Mouse (Mus musculus): ENCODE data around the gene G6pdx. TPM values are rescaled to one million over a fixed set of nuclear protein-coding genes. Genes with fewer than 3 reads are reported as not detected.

Gene G6pdx
- polyA plus RNA-seq, 1 experiment from 2014 or later, result 24.3 TPM

DNA sequence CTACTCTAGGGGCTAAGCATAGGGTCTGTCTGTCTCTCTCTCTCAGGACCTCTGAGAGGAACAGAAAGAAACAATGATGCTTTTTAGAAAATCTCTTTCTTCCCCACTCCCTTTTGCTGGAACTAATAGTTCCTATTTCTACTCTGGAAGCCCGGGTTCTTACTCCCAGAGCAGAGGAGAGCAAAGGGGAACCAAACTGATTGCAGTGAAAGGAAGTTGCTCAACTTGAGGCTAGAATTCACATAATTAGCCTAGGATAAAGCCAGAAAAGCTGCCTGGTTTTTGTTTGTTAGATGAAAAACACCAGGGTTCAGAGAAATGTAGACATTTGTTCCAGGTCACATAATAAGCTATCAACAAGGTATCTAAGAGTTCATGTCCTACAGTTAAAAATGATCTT is 2.7 kb downstream of the G6pdx start:
- WGBS (ENCODE audit: insufficient replicate concordance), result 15% methylated on average over 1 of the region's 1 CpGs
- Histone ChIP-seq H3K36me3 (replicated peaks; ENCODE audit: insufficient read depth, low read length) (no peaks in the 10 kb centered on the region; the same call in 1 of the 2 replicates), H3K4me2 (ENCODE audit: low read depth, low read length) (peak overlapping the region; percentile 80), H3K27me3 (ENCODE audit: insufficient read depth, low read length) (no peaks in the 10 kb centered on the region), H3K27ac (ENCODE audit: low read depth) (peak overlapping the region; percentile 86), H3K9ac (replicated peaks) (peak overlapping the region; percentile 55), H3K9me3 (ENCODE audit: low read length) (no peaks in the 10 kb centered on the region), H3K4me1 (ENCODE audit: insufficient read depth) (peaks cover 5% of the 10 kb centered on the region), H3K4me3 (ENCODE audit: low read depth, low read length) (peak overlapping the region; percentile 61)
- no peak for TF ChIP-seq CTCF (IDR thresholded peaks at IDR 0.05; ENCODE audit: low read depth)
- no peak for TF ChIP-seq EP300 (IDR thresholded peaks at IDR 0.05; ENCODE audit: low read depth)
- no peak for DNase-seq
- ATAC-seq, result no peak

DNA sequence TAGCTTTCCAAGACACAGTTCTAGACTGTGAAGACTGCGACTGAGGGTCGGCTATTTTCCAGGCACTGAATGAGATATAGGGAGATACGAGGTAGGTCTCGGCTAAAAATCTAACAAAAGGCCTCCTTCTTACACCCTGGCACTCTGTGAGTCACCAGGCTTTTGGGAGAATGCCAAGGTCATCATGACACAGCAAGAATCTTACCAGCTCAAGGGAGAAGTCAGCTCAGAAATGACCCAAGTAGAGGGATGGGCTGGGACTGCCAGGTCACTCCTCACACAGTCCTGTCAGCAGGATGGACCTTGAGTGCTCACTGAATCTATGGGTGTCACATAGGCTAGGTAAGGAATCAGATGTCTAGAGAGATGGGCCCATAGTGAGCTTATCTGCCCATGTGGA is 3.8 kb downstream of the G6pdx start:
- peak; percentile 77 for DNase-seq
- H3K27ac ChIP-seq (ENCODE audit: low read depth), result peak overlapping the region; percentile 86
- H3K9me3 ChIP-seq (ENCODE audit: low read length), result no peaks in the 10 kb centered on the region
- H3K4me1 ChIP-seq (ENCODE audit: insufficient read depth), result peaks cover 2% of the 10 kb centered on the region
- peak; percentile 55 for ATAC-seq
- peak overlapping the region; percentile 80 for H3K4me2 ChIP-seq (ENCODE audit: low read depth, low read length)
- H3K9ac ChIP-seq (replicated peaks), result peak overlapping the region; percentile 55
- 47% methylated on average over 4 of the region's 4 CpGs for WGBS (ENCODE audit: insufficient replicate concordance)
- H3K36me3 ChIP-seq (replicated peaks; ENCODE audit: insufficient read depth, low read length), result no peaks in the 10 kb centered on the region; the same call in 1 of the 2 replicates
- H3K27me3 ChIP-seq (ENCODE audit: insufficient read depth, low read length), result no peaks in the 10 kb centered on the region
- peak overlapping the region; percentile 61 for H3K4me3 ChIP-seq (ENCODE audit: low read depth, low read length)
- no peak for TF ChIP-seq EP300 (IDR thresholded peaks at IDR 0.05; ENCODE audit: low read depth)

DNA sequence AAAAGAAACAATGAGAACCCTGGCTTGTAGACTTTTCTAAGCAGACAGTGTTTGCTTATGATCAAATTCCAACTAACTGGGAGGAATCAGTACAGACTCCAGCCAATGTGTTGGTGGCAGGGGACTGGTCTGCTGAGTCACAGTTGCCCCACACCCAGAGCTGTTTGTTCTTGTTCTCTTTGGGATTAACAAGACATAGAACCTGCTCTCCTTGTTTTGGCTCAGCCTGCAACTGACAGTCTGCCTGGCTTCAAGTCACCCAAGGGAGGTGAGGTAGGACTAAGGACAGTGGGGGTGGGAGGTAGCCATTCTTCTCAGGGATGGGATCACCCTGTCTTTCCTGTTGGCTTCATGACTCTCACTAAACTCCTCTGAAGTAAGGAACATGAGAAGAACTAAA is 4.6 kb downstream of the G6pdx start:
- Histone ChIP-seq H3K27ac (ENCODE audit: low read depth) (peak overlapping the region; percentile 86), H3K4me2 (ENCODE audit: low read depth, low read length) (peak overlapping the region; percentile 80), H3K4me3 (ENCODE audit: low read depth, low read length) (peak overlapping the region; percentile 61), H3K27me3 (ENCODE audit: insufficient read depth, low read length) (no peaks in the 10 kb centered on the region), H3K4me1 (ENCODE audit: insufficient read depth) (peaks cover 2% of the 10 kb centered on the region), H3K9me3 (ENCODE audit: low read length) (no peaks in the 10 kb centered on the region), H3K9ac (replicated peaks) (no peak overlapping the region; the same call in 1 of the 2 replicates), H3K36me3 (replicated peaks; ENCODE audit: insufficient read depth, low read length) (no peaks in the 10 kb centered on the region; the same call in 1 of the 2 replicates)
- ATAC-seq (peak; percentile 66), DNase-seq (peak; percentile 59)
- TF ChIP-seq CTCF (IDR thresholded peaks at IDR 0.05; ENCODE audit: low read depth) (no peak), EP300 (IDR thresholded peaks at IDR 0.05; ENCODE audit: low read depth) (peak; percentile 20; the same call in 1 of the 2 replicates)

DNA sequence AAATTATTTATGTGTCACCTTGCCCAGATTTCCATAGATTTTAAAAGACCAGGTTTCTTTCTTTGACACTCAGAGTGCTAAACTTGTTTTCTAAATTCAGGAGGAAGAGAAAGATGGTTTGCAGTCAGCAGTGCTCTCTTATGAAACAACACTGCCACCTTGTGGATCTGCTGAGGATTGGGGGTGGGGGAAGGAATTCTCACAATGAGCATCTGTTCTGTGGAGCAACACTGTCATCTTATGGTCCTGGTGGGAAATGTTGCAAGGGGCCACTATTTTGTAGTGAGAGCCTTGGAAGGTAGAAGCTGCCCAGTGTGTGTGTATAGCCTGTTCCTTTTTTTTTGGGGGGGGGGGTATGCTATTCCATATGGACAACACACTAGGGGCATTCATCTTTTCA is 15.6 kb downstream of the G6pdx start:
- TF ChIP-seq CTCF (IDR thresholded peaks at IDR 0.05; ENCODE audit: low read depth), result peak; percentile 96
- no peak for TF ChIP-seq EP300 (IDR thresholded peaks at IDR 0.05; ENCODE audit: low read depth)
- Histone ChIP-seq H3K4me1 (ENCODE audit: insufficient read depth) (no peaks in the 10 kb centered on the region), H3K9me3 (ENCODE audit: low read length) (no peaks in the 10 kb centered on the region), H3K4me3 (ENCODE audit: low read depth, low read length) (no peak overlapping the region), H3K4me2 (ENCODE audit: low read depth, low read length) (no peak overlapping the region), H3K9ac (replicated peaks) (no peak overlapping the region), H3K27me3 (ENCODE audit: insufficient read depth, low read length) (no peaks in the 10 kb centered on the region), H3K27ac (ENCODE audit: low read depth) (no peak overlapping the region), H3K36me3 (replicated peaks; ENCODE audit: insufficient read depth, low read length) (no peaks in the 10 kb centered on the region; the same call in 1 of the 2 replicates)
- DNase-seq, result peak; percentile 63
- ATAC-seq, result peak; percentile 74

DNA sequence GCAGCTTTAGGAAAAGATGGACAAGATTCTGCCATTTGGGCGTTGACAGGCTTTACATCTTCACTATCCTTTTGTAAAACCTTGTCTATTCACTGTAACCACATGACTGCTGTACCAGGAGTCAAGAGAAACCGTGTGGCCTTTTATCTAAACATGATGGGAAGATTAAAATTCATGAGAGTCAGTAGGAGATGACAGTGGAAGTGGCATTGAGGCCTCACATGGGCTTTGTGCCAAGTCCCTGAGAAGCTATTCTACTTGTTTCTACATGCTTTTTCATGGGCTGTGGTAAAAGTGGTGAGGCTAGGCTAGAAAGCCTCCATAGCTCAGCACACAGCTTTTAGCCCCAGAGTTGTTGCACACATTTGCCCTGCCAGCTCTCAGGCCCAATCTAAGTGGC is 20.7 kb downstream of the G6pdx start:
- 51% methylated on average over 2 of the region's 2 CpGs for WGBS (ENCODE audit: insufficient replicate concordance)
- Histone ChIP-seq H3K27ac (ENCODE audit: low read depth) (no peak overlapping the region), H3K36me3 (replicated peaks; ENCODE audit: insufficient read depth, low read length) (no peaks in the 10 kb centered on the region; the same call in 1 of the 2 replicates)

DNA sequence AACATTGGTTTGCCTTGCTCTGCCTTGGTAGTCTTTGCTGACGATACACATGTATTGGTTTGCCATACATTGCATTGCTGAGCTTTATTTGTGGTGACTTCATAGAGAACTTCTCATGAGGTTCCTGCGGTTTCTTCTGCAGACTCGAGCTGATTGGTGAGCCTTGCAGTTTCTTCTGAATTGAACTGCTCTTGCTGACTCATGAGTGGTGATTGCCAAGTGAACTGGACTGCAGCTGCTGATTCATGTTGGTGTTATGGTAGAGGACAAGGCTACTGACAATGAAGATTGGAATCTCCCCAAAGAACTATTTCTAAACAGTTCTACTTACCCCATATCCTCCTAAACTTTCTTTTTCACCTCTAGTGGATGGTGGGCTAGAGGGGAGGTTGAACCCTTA is 28.9 kb downstream of the G6pdx start:
- H3K27ac ChIP-seq (ENCODE audit: low read depth), result no peak overlapping the region
- no peaks in the 10 kb centered on the region for H3K4me1 ChIP-seq (ENCODE audit: insufficient read depth)
- TF ChIP-seq CTCF (IDR thresholded peaks at IDR 0.05; ENCODE audit: low read depth) (no peak), EP300 (IDR thresholded peaks at IDR 0.05; ENCODE audit: low read depth) (no peak)
- no peaks in the 10 kb centered on the region for H3K9me3 ChIP-seq (ENCODE audit: low read length)
- H3K9ac ChIP-seq (replicated peaks), result no peak overlapping the region
- 76% methylated on average over 3 of the region's 3 CpGs for whole genome bisulfite sequencing (ENCODE audit: insufficient replicate concordance)
- no peak overlapping the region for H3K4me2 ChIP-seq (ENCODE audit: low read depth, low read length)
- ATAC-seq, result no peak
- H3K4me3 ChIP-seq (ENCODE audit: low read depth, low read length), result no peak overlapping the region
- no peaks in the 10 kb centered on the region for H3K27me3 ChIP-seq (ENCODE audit: insufficient read depth, low read length)
- H3K36me3 ChIP-seq (replicated peaks; ENCODE audit: insufficient read depth, low read length), result no peaks in the 10 kb centered on the region
- no peak for DNase-seq

More for the DNA sequence above, 20.7 kb downstream of the G6pdx start:
- Histone ChIP-seq H3K4me1 (ENCODE audit: insufficient read depth) (no peaks in the 10 kb centered on the region), H3K9ac (replicated peaks) (no peak overlapping the region), H3K4me3 (ENCODE audit: low read depth, low read length) (no peak overlapping the region), H3K27me3 (ENCODE audit: insufficient read depth, low read length) (no peaks in the 10 kb centered on the region), H3K9me3 (ENCODE audit: low read length) (no peaks in the 10 kb centered on the region), H3K4me2 (ENCODE audit: low read depth, low read length) (no peak overlapping the region)
- TF ChIP-seq EP300 (IDR thresholded peaks at IDR 0.05; ENCODE audit: low read depth) (no peak), CTCF (IDR thresholded peaks at IDR 0.05; ENCODE audit: low read depth) (no peak)
- DNase-seq, result no peak
- ATAC-seq, result no peak
